Mouse (Mus musculus) erythroblast, embryonic 14.5 days (primary cell): ENCODE measurements around the gene Upk1b.

Experiments
- GATA1 ChIP-seq: IDR thresholded peaks from 2 replicates; pipeline ENCODE4 v1.6.1; 2012; ENCODE audit warnings: low read length, inconsistent platforms, mixed read lengths
- TAL1 ChIP-seq: IDR thresholded peaks from 3 replicates; pipeline ENCODE4 v1.6.1; 2012; ENCODE audit warnings: low read length, inconsistent platforms, mixed read lengths

DNA sequence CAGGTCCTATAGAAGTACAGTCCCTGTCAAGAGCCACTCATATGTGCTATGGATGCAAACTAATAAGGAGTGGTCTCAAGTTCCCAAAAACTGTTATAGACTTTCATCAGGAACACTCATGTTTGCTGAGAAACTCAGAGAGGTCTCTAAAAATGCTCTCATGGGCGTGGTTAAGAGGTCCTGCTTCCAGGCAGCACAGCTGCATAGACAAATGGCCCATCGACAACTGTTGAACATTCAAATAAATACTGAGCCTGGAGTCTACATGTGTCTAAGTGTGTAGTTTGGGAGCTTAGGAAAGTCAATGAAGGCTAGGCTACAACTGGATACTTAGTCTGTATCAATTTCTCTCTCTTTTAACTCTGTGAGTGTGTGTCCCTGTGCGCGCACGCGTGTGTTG lies 29.0 kb downstream of the Upk1b start:
- TF ChIP-seq TAL1 (no peak), GATA1 (no peak)
